Mouse (Mus musculus) ovary, adult 18-20 months (tissue): ENCODE measurements at regions not wholly inside any gene's neighbourhood (a gene's known extent, or its start where the extent isn't known, plus 50 kb on each side); places are given as distances from the start of the nearest gene placed in this dataset.

Experiments
- DNase-seq: peaks from one replicate; pipeline ENCODE4 v3.0.0; 2022; ENCODE audit warnings: low spot score, mixed read lengths

DNA sequence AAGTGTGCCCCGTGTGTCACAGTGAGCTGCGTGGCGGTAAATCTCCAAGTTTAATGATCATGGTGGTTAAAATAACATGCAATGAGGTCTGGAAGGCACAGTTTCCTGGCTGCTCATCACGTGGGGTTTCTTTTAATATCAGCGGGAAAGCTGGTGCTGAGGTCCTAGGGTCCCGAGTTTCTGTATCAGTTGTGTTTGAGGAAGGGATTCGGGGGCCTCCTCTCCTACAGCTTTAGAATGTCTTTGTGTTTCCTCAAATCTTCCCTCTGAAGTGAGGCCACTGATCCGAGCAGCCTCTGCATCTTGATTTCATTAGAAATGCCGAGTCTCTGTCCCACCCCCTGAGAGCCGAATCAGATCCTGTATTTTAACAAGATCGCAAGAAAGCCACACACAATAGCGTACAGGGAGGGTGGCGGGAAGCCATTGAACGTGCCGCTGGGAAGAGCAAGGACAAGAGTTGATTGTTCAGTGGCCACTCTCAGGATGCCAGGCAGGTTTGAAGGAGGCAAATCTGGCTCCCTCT, 215.5 kb downstream of the Ppp4r2 start:
- no peak for DNase-seq

DNA sequence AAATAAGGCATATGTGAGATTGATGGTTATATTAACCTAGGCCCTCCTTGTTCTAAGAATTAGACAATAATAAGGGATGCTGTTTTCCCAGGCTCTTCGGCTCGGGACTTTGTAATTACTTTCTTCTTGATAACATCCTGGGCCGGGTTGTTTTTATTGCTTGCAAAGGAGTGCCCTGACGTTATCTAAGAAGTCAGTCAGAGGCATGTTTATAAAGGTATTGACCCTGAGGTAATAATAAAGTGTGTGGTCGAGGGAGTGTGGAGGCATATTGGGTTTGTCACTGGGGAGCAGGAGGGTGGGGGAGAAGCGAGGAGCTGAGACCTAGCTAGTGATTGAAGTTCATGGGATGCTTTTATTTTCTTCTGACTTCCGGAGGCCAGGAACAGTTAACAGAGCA, 221.5 kb downstream of the Ppp4r2 start:
- no peak for DNase-seq

DNA sequence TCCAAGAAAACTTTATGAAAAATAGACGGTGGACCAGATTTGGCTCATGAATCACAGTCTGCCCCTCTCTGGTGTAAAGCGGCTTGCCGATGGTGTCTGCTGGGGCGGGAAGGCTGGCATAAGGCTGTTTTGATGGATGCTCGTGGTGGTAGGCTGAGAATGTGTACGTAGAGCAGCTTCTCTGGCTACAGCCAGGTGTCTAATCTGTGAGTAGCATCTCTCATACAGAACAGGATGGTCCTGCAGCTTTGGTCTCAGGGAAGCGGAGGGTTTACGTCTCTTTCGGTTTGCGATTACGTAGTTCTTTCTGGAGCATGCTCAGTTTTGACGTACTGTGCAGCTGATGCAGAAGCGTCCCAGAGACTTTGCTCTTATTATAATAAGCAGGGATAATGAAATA, 222.9 kb downstream of the Ppp4r2 start:
- DNase-seq = no peak

DNA sequence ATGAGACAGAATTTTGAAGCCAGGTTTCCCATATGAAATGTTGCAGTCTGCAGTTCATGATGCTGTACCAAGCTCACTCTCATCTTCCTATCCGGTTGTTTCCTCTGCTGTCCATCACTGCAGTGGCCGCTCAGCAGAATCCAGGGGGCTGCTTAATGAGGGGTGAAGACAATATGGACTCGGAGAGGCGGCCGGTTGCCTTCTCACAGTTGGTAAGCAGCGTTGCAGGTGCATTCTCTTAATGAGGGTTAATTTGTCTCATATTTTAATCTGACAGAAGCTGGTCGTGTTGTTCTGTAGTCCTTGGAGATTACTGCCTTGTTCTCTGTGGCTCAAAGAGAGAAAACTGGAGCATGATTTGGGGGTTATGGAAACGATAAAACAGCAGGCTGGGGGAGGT, 225.6 kb downstream of the Ppp4r2 start:
- no peak for DNase-seq

DNA sequence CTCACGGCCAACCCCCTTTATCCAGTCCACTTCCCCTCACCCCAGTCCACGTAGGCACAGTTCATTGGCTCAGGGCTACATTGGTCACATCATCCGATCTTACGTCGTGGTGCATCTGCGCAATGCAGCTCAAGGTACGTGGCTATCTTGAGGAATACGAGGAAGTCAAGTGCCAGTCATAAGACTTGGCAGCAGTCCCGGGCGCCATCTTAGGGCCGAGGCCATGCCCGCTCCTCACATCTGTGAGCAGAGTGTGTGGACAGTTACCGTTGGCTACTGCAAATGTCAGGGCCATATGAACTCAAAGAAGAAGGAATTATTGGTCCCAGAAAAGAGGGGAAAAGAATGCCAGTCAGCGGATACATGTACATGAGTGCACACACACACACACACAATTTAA, 228.8 kb downstream of the Ppp4r2 start:
- no peak for DNase-seq

DNA sequence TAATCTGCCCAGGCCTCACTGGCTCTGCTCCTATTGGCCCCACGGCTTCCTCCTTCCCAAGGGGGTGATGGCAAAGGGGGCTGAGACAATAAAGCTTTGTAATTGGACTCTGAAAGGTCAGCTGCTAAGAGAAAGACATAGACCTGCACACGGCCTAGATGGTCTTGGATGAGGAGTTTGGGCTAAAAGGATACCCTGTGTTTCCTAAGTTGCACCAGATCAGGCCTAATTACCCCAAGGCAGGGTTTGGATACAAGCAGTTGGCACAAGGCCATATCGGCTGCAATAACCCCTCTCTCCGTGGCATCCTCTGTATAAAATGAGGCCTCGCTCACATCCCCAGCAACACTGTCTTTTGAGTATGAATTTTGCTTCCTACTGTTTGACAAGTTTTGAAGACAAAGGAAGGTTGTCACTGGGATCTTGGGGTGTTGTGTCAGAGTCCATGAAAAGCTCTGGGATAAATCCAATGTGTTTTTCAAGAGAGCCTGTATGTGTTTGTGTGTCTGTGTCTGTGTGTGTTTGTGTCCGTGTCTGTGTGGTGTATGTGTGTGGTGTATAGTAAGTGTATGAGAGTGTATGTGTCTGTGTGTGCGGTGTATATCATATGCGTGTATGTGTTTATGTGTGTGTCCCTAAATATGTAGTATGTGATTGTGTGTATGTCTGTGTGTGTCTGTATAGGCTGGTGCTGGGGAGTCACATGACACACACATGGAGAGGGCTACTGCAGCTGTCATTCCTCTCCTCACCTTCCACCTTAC, 242.5 kb downstream of the Ppp4r2 start:
- no peak for DNase-seq

DNA sequence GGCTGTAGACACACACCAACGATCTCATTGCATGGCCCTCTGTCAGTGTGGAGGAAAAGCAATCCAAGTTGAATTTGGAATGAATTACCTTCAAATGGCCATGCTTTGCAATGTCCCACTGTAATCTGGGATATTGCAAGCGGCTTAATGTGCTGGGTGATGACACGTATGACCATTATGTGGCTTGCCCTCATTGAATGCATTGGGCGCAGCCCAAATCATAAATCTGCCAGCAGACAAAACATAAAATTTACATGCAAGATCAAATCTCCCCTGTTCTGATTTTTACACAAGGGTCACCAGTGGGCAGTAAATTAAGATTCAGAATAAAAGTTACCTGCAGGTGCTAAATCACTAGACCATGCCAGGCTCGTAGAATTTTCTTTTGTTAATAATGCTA, 244.9 kb downstream of the Ppp4r2 start:
- no peak for DNase-seq

DNA sequence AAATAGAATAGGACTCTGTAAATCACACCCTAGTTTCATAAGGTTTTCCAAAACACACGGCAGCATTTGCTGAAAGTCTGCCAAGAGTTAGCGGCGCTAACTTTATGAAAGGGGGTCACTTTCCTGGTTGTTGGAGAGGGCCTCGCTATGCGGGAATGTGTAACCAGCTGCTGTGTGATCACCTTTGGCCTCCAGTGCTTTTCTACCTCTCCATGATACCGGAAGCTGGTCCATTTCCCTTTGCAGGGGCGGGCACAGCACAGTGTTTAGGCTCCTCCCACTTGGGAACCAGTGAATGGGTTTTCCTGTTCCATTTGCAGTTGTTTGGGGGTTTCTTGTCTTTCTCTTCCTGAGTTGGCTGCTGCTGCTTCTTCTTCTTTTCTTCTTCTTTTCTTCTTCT, 250.3 kb downstream of the Ppp4r2 start:
- DNase-seq = no peak

DNA sequence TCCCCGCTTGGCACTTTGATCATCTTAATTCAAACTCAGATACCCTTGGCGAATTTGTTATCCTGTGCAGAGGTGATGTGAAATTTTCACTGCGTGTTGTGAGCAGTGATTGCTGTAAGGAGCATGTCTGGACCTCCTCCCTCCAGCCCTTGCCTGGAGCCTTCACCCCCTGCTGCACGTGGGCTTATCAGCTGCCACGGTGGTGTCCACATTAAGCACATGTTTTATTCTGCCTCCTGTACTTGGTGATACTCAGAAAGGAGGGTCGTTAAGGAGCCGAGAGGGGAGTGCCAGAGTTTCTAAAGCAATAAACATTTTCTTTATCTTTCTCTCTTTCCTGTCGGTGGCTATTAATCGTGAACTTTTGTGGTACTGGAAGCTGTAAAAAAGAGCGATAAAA, 258.8 kb downstream of the Ppp4r2 start:
- DNase-seq = no peak
